In genomic region chr5:17990618-17991017, GRCm38 (mm10) we compare ENCODE assay signal across 27 mouse cellular contexts. TPM values are rescaled to one million over a fixed set of nuclear protein-coding genes. Genes with fewer than 3 reads are reported as not detected.
A peak's percentile ranks its signal among the peaks of the same experiment; 100 is the strongest.
DNase-seq lines count a peak whose midpoint lies in the region; ATAC-seq and TF ChIP-seq lines count a peak whose summit lies in the region.
"Had no signal": no experiment of that assay in that cellular context is flagged by ENCODE, and none has a peak within 500 bp of the region (broad histone marks: within the 10 kb centered on the region; RNA-seq: fewer than 3 reads in every experiment).

No protein-coding gene starts in this region.

- DNase-seq in heart, adult 11 months = peak; percentile 98
- no peak for DNase-seq in heart, postnatal 4 days
- no peak for DNase-seq in heart, postnatal 0 days (ENCODE audit: low spot score)
- DNase-seq in heart, embryonic 10.5 days (ENCODE audit: low spot score) = no peak
- no peak for DNase-seq in left cerebral cortex, postnatal 25 days (ENCODE audit: low spot score in 2 of 2)
- DNase-seq: adrenal gland, postnatal 10 days; cerebellum, adult 11-12 months; cerebellum, adult 9-10 months; cerebellum, postnatal 36 days; gastrocnemius, postnatal 14 days; kidney, adult 11 months had no signal

- H3K36me3 ChIP-seq in heart, postnatal 0 days (replicated peaks; ENCODE audit: control insufficient read depth, insufficient read depth, low read length) = no peaks in the 10 kb centered on the region
- H3K36me3 ChIP-seq in heart, embryonic 10.5 days = no peaks in the 10 kb centered on the region
- H3K36me3 ChIP-seq: embryonic facial prominence, embryonic 13.5 days; forebrain, embryonic 12.5 days; heart, embryonic 15.5 days; hindbrain, embryonic 13.5 days had no signal

- intact Hi-C loops in left cerebral cortex, postnatal 25 days (cut with DNase I) = no loop called here

- 0 out of 2 replicates have a peak, but pooled peaks have one; percentile 42 for TF ChIP-seq EP300 in heart, postnatal 0 days (IDR thresholded peaks at IDR 0.05; ENCODE audit: low read depth)

- H3K27me3 ChIP-seq in heart, postnatal 0 days (ENCODE audit: control insufficient read depth, insufficient read depth, low read length) = no peaks in the 10 kb centered on the region
- H3K27me3 ChIP-seq in heart, embryonic 10.5 days (ENCODE audit: insufficient read depth, poor library complexity, severe bottlenecking) = no peaks in the 10 kb centered on the region
- H3K27me3 ChIP-seq: embryonic facial prominence, embryonic 13.5 days; forebrain, embryonic 12.5 days; heart, embryonic 15.5 days; hindbrain, embryonic 13.5 days had no signal

- H3K4me1 ChIP-seq in heart, postnatal 0 days (ENCODE audit: control insufficient read depth, insufficient read depth) = no peaks in the 10 kb centered on the region
- H3K4me1 ChIP-seq in heart, embryonic 10.5 days = no peaks in the 10 kb centered on the region
- H3K4me1 ChIP-seq in brown adipose tissue, adult 24 weeks (ENCODE audit: control insufficient read depth, insufficient read depth, insufficient read length, low read length) = peaks cover 7% of the 10 kb centered on the region
- H3K4me1 ChIP-seq: embryonic facial prominence, embryonic 13.5 days; forebrain, embryonic 12.5 days; heart, embryonic 15.5 days; hindbrain, embryonic 13.5 days had no signal

- TF ChIP-seq CTCF in heart, postnatal 0 days (IDR thresholded peaks at IDR 0.05; ENCODE audit: low read depth) = no peak

- ATAC-seq in heart, postnatal 0 days (ENCODE audit: insufficient read depth, low read depth) = peak; percentile 41; the same call in 1 of the 2 replicates
- no peak for ATAC-seq in activated CD4-positive, CD25-positive, alpha-beta regulatory T cell, adult 4 months
- ATAC-seq: forebrain, embryonic 16.5 days; hindbrain, postnatal 0 days had no signal

- no peak overlapping the region for H3K4me3 ChIP-seq in heart, postnatal 0 days (ENCODE audit: low read depth, low read length)
- no peak overlapping the region for H3K4me3 ChIP-seq in heart, embryonic 10.5 days
- no peak overlapping the region for H3K4me3 ChIP-seq in brown adipose tissue, adult 24 weeks (ENCODE audit: insufficient read depth, low read depth, low read length)
- H3K4me3 ChIP-seq: embryonic facial prominence, embryonic 13.5 days; forebrain, embryonic 12.5 days; heart, embryonic 15.5 days; hindbrain, embryonic 13.5 days had no signal

- 73% methylated on average over 6 of the region's 6 CpGs for WGBS in heart, postnatal 0 days
- WGBS in heart, embryonic 10.5 days = 88% methylated on average over 6 of the region's 6 CpGs

- H3K9ac ChIP-seq in heart, postnatal 0 days (replicated peaks; ENCODE audit: low read depth, low read length) = no peak overlapping the region
- H3K9ac ChIP-seq: embryonic facial prominence, embryonic 13.5 days; forebrain, embryonic 12.5 days; heart, embryonic 15.5 days; hindbrain, embryonic 13.5 days had no signal

- no peaks in the 10 kb centered on the region for H3K9me3 ChIP-seq in heart, postnatal 0 days (replicated peaks; ENCODE audit: control insufficient read depth, low read length)
- H3K9me3 ChIP-seq in heart, embryonic 10.5 days = no peaks in the 10 kb centered on the region
- H3K9me3 ChIP-seq: embryonic facial prominence, embryonic 13.5 days; forebrain, embryonic 12.5 days; heart, embryonic 15.5 days; hindbrain, embryonic 13.5 days had no signal

- no peak overlapping the region for H3K4me2 ChIP-seq in heart, postnatal 0 days (ENCODE audit: low read depth, low read length)
- H3K4me2 ChIP-seq: embryonic facial prominence, embryonic 13.5 days; forebrain, embryonic 12.5 days; heart, embryonic 15.5 days; hindbrain, embryonic 13.5 days had no signal

- H3K27ac ChIP-seq in heart, postnatal 0 days (ENCODE audit: low read depth) = peak overlapping the region; percentile 47; the same call in 1 of the 2 replicates
- no peak overlapping the region for H3K27ac ChIP-seq in heart, embryonic 10.5 days
- peak overlapping the region; percentile 76; the same call in 1 of the 2 replicates for H3K27ac ChIP-seq in brown adipose tissue, adult 24 weeks (replicated peaks; ENCODE audit: low read depth, low read length)
- H3K27ac ChIP-seq: embryonic facial prominence, embryonic 13.5 days; forebrain, embryonic 12.5 days; heart, embryonic 15.5 days; hindbrain, embryonic 13.5 days; hindbrain, postnatal 0 days had no signal

RNA-seq across cellular contexts. Expression of gene Gnat3, which starts 28.3 kb away (rescaled TPM):
- total RNA-seq in heart, postnatal 4 days (2021) = not detected
- total RNA-seq in heart, postnatal 0 days (2014; rRNA removed; ENCODE audit: low replicate concordance) = 0.12 TPM in 1 of 2 replicates, not detected in the other
- polyA plus RNA-seq in heart, postnatal 0 days (2015; fragmentation: Nextera tagmentation; extraction: Ambion mirVana) = 0.11 TPM in 1 of 2 replicates, not detected in the other
- polyA plus RNA-seq in heart, embryonic 10.5 days (2016; fragmentation: Nextera tagmentation; extraction: Ambion mirVana) = not detected in 2 replicates
- polyA plus RNA-seq in brown adipose tissue, adult 24 weeks (2012; ENCODE audit: insufficient read depth, insufficient read length, missing spikeins) = 0.75 TPM in 1 of 2 replicates, not detected in the other
- not detected for polyA plus RNA-seq in activated CD4-positive, CD25-positive, alpha-beta regulatory T cell, adult 4 months (2017; shearing (Covaris generic))
- total RNA-seq in left cerebral cortex, postnatal 25 days (2021) = not detected
- total RNA-seq: adrenal gland, postnatal 4 days; granulocyte monocyte progenitor cell, adult 5-6 weeks; hematopoietic stem cell, adult 5-6 weeks; hindbrain, postnatal 0 days; MEL had no signal
- polyA plus RNA-seq: brain, embryonic 14.5 days; C2C12; embryonic facial prominence, embryonic 13.5 days; forebrain, embryonic 12.5 days; forebrain, embryonic 16.5 days; frontal cortex, adult 2 months; heart, embryonic 15.5 days; hindbrain, embryonic 13.5 days; hindbrain, postnatal 0 days; intestine, embryonic 14.5 days had no signal
